Mouse (Mus musculus): ENCODE measurements around the gene Prkaa1. TPM values are rescaled to one million over a fixed set of nuclear protein-coding genes. Genes with fewer than 3 reads are reported as not detected.
A peak's percentile ranks its signal among the peaks of the same experiment; 100 is the strongest.

Gene Prkaa1
- polyA plus RNA-seq, 1 experiment from 2014 or later: 14.8 TPM

DNA sequence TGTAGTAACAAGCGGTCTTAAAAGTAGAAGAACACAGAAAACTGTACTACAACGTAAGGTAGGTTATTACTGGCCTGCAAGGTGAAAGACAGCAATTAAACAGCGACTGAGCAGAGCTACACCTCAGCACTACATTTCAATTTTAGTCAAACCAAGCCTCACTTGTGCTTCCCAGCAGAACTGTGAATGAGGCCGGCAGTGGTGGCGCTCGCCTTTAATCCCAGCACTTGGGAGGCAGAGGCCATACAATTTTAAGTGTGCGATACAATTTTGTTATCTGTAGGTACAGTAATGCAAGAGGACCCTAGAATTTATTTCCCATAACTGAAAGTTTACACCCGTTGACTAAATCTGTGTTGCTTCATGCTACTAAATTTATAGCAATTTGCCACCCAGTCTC is 28.5 kb upstream of the Prkaa1 start:
- Histone ChIP-seq H3K9me3 (ENCODE audit: control insufficient read depth, low read length) (no peaks in the 10 kb centered on the region), H3K4me3 (replicated peaks; ENCODE audit: low read length) (peak overlapping the region; percentile 13; the same call in 1 of the 2 replicates), H3K36me3 (ENCODE audit: control insufficient read depth, insufficient read depth) (peaks cover 13% of the 10 kb centered on the region), H3K4me2 (ENCODE audit: low read length) (peak overlapping the region; percentile 57), H3K9ac (replicated peaks; ENCODE audit: low read depth, low read length) (no peak overlapping the region), H3K27me3 (replicated peaks; ENCODE audit: control insufficient read depth, insufficient read depth, low read length) (no peaks in the 10 kb centered on the region), H3K4me1 (replicated peaks; ENCODE audit: control insufficient read depth, insufficient read depth, low read length) (peaks cover 16% of the 10 kb centered on the region), H3K27ac (ENCODE audit: low read length) (no peak overlapping the region)
- 63% methylated on average over 8 of the region's 8 CpGs for WGBS
- no peak for ATAC-seq

- under 1% methylated on average over 54 of the region's 55 CpGs for WGBS
- Histone ChIP-seq H3K4me2 (ENCODE audit: low read length) (peak within 1 kb of the TSS; percentile 84), H3K4me3 (replicated peaks; ENCODE audit: low read length) (peak within 1 kb of the TSS; percentile 97), H3K4me1 (replicated peaks; ENCODE audit: control insufficient read depth, insufficient read depth, low read length) (peaks cover 16% of the 10 kb centered on the region), H3K9ac (replicated peaks; ENCODE audit: low read depth, low read length) (peak within 1 kb of the TSS; percentile 96), H3K9me3 (ENCODE audit: control insufficient read depth, low read length) (no peaks in the 10 kb centered on the region), H3K36me3 (ENCODE audit: control insufficient read depth, insufficient read depth) (peaks cover 16% of the 10 kb centered on the region), H3K27me3 (replicated peaks; ENCODE audit: control insufficient read depth, insufficient read depth, low read length) (no peaks in the 10 kb centered on the region), H3K27ac (ENCODE audit: low read length) (peak within 1 kb of the TSS; percentile 88)
- ATAC-seq: peak; percentile 98
Measured at GRCm38 (mm10) chr15:5116270-5117030, 27.2 kb upstream of the Prkaa1 start, which contains the start of gene Rpl37. Rpl37 (plus strand) TSS chr15:5116645.

DNA sequence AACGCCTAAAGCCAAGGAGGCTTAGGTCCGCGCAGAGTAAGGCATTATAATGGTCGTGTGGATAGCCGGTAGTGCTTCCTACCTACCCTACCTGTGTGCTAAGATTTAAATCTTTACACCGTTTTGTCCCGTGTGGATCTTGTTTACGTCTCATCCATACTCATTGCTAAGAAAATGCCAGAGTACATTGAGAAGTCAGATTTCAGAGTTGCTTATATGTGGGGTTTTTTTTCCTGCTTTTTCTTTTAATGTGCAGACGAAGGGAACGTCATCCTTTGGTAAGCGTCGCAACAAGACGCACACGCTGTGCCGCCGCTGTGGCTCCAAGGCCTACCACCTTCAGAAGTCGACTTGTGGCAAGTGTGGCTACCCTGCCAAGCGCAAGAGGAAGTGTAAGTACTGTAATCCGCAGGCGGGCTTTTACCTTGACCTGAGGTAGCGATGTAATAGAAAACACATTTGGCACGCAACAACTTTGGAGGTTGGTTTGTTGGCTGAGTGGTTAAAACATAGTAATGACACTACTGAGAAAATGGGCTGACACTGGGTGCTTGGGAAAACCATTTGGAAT is 26.5 kb upstream of the Prkaa1 start:
- 3% methylated on average over 22 of the region's 22 CpGs for WGBS
- no peak for ATAC-seq
- no peaks in the 10 kb centered on the region for H3K27me3 ChIP-seq (replicated peaks; ENCODE audit: control insufficient read depth, insufficient read depth, low read length)
- H3K9me3 ChIP-seq (ENCODE audit: control insufficient read depth, low read length): no peaks in the 10 kb centered on the region
- peak overlapping the region; percentile 97 for H3K4me3 ChIP-seq (replicated peaks; ENCODE audit: low read length)
- H3K27ac ChIP-seq (ENCODE audit: low read length): peak overlapping the region; percentile 72
- peaks cover 23% of the 10 kb centered on the region for H3K36me3 ChIP-seq (ENCODE audit: control insufficient read depth, insufficient read depth)
- H3K4me2 ChIP-seq (ENCODE audit: low read length): peak overlapping the region; percentile 84
- peak overlapping the region; percentile 96 for H3K9ac ChIP-seq (replicated peaks; ENCODE audit: low read depth, low read length)
- H3K4me1 ChIP-seq (replicated peaks; ENCODE audit: control insufficient read depth, insufficient read depth, low read length): peaks cover 16% of the 10 kb centered on the region

DNA sequence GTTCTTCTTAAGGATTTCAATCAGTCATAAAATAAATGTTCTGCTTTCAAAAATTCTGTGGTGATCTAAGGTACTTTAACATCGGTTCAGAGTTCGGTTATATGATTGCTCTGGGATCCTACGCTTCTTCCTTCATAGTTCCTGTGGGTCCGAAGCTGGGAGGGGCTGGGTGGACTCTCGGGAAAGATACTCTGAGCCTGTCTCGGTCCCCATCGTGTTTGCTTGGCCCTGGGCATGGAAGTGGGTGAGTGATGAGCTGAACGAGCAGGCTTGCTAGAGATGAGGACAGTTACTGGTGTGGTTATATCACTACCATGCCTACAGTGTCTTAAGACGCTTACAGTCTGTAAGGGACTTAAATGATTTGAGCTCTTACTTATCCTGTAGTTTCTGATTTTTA is 25.0 kb upstream of the Prkaa1 start:
- Histone ChIP-seq H3K9ac (replicated peaks; ENCODE audit: low read depth, low read length) (no peak overlapping the region), H3K9me3 (ENCODE audit: control insufficient read depth, low read length) (no peaks in the 10 kb centered on the region), H3K27me3 (replicated peaks; ENCODE audit: control insufficient read depth, insufficient read depth, low read length) (no peaks in the 10 kb centered on the region), H3K4me1 (replicated peaks; ENCODE audit: control insufficient read depth, insufficient read depth, low read length) (peaks cover 16% of the 10 kb centered on the region), H3K4me2 (ENCODE audit: low read length) (no peak overlapping the region), H3K36me3 (ENCODE audit: control insufficient read depth, insufficient read depth) (peaks cover 25% of the 10 kb centered on the region), H3K4me3 (replicated peaks; ENCODE audit: low read length) (no peak overlapping the region), H3K27ac (ENCODE audit: low read length) (no peak overlapping the region)
- 92% methylated on average over 9 of the region's 9 CpGs for WGBS
- ATAC-seq: no peak

GRCm38 (mm10) chr15:5119192-5119591 is 24.5 kb upstream of the Prkaa1 start:
- no peak for ATAC-seq

DNA sequence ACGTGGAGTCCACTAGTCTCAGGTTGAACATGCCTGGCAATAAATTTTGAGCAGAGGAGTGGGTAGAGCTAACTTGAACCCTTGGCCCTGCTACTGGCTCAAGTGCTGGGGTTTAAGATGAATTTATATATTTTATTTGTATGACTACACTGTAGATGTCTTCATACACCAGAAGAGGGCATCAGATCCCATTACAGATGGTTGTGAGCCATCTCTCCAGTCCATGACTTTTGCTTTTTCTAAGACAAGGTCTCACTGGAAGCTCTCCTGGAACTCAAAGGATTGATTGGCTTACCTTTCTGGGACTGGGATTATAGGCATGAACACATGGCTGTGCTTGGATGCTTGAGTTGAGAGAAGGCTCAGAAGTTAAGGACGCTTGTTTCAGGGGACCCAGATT is 24.0 kb upstream of the Prkaa1 start:
- Histone ChIP-seq H3K27me3 (replicated peaks; ENCODE audit: control insufficient read depth, insufficient read depth, low read length) (no peaks in the 10 kb centered on the region), H3K9ac (replicated peaks; ENCODE audit: low read depth, low read length) (no peak overlapping the region), H3K4me1 (replicated peaks; ENCODE audit: control insufficient read depth, insufficient read depth, low read length) (peaks cover 16% of the 10 kb centered on the region), H3K4me2 (ENCODE audit: low read length) (no peak overlapping the region), H3K27ac (ENCODE audit: low read length) (no peak overlapping the region), H3K36me3 (ENCODE audit: control insufficient read depth, insufficient read depth) (peaks cover 31% of the 10 kb centered on the region), H3K4me3 (replicated peaks; ENCODE audit: low read length) (no peak overlapping the region), H3K9me3 (ENCODE audit: control insufficient read depth, low read length) (no peaks in the 10 kb centered on the region)
- 93% methylated on average over 2 of the region's 2 CpGs for WGBS
- ATAC-seq: no peak

More at GRCm38 (mm10) chr15:5119192-5119591, 24.5 kb upstream of the Prkaa1 start:
- Histone ChIP-seq H3K9ac (replicated peaks; ENCODE audit: low read depth, low read length) (no peak overlapping the region), H3K4me2 (ENCODE audit: low read length) (no peak overlapping the region), H3K4me3 (replicated peaks; ENCODE audit: low read length) (no peak overlapping the region), H3K4me1 (replicated peaks; ENCODE audit: control insufficient read depth, insufficient read depth, low read length) (peaks cover 16% of the 10 kb centered on the region), H3K27ac (ENCODE audit: low read length) (no peak overlapping the region), H3K9me3 (ENCODE audit: control insufficient read depth, low read length) (no peaks in the 10 kb centered on the region), H3K27me3 (replicated peaks; ENCODE audit: control insufficient read depth, insufficient read depth, low read length) (no peaks in the 10 kb centered on the region), H3K36me3 (ENCODE audit: control insufficient read depth, insufficient read depth) (peaks cover 26% of the 10 kb centered on the region)
- 99% methylated on average over 2 of the region's 2 CpGs for WGBS

DNA sequence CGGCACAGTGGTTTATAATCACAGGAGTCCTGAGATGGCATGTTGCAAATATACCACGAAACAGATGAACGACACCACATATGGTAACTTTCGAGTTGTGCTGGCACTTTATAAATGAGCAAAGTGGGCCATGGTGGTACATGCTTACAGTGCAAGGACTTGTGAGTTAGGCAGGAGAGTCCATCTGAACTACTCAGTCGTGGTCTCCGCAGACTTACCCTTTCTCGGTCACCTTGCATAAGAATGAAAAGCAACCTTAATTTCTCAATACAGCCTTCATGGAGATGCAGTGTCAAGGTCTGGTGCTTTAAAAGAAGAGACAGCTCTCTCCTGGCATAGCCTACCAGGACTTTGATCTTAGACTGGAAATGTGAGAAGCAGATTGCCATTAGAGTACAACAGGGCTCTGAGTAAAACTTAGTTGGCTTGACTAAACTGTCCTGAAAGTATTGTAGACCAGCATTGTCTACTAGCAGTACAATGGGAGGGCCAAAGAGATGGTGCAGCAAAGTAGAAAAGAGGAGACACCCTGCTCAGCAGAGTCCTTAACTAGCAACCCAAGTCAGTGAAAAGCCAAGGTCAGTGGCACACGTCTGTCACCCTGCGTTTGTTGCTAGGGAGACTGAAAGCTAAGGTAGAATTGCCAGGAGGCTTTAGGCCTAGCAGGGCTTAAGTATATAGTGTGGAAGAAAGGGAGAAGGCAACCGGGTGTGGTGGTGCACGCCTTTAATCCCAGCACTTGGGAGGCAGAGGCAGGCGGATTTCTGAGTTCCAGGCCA is 21.9 kb upstream of the Prkaa1 start:
- Histone ChIP-seq H3K4me1 (replicated peaks; ENCODE audit: control insufficient read depth, insufficient read depth, low read length) (peaks cover 10% of the 10 kb centered on the region), H3K9me3 (ENCODE audit: control insufficient read depth, low read length) (no peaks in the 10 kb centered on the region), H3K27me3 (replicated peaks; ENCODE audit: control insufficient read depth, insufficient read depth, low read length) (no peaks in the 10 kb centered on the region), H3K4me3 (replicated peaks; ENCODE audit: low read length) (no peak overlapping the region), H3K9ac (replicated peaks; ENCODE audit: low read depth, low read length) (no peak overlapping the region), H3K36me3 (ENCODE audit: control insufficient read depth, insufficient read depth) (peaks cover 32% of the 10 kb centered on the region), H3K27ac (ENCODE audit: low read length) (no peak overlapping the region), H3K4me2 (ENCODE audit: low read length) (no peak overlapping the region)
- WGBS: 88% methylated on average over 12 of the region's 12 CpGs
- ATAC-seq: no peak

- no peak for ATAC-seq
- H3K4me1 ChIP-seq (replicated peaks; ENCODE audit: control insufficient read depth, insufficient read depth, low read length): no peaks in the 10 kb centered on the region
- peaks cover 16% of the 10 kb centered on the region for H3K36me3 ChIP-seq (ENCODE audit: control insufficient read depth, insufficient read depth)
- no peak overlapping the region for H3K9ac ChIP-seq (replicated peaks; ENCODE audit: low read depth, low read length)
- no peak overlapping the region for H3K4me2 ChIP-seq (ENCODE audit: low read length)
- no peak overlapping the region for H3K27ac ChIP-seq (ENCODE audit: low read length)
- no peaks in the 10 kb centered on the region for H3K9me3 ChIP-seq (ENCODE audit: control insufficient read depth, low read length)
- H3K27me3 ChIP-seq (replicated peaks; ENCODE audit: control insufficient read depth, insufficient read depth, low read length): no peaks in the 10 kb centered on the region
- 64% methylated on average over 4 of the region's 4 CpGs for WGBS
- H3K4me3 ChIP-seq (replicated peaks; ENCODE audit: low read length): no peak overlapping the region
Measured at GRCm38 (mm10) chr15:5126456-5126855, 17.2 kb upstream of the Prkaa1 start.

DNA sequence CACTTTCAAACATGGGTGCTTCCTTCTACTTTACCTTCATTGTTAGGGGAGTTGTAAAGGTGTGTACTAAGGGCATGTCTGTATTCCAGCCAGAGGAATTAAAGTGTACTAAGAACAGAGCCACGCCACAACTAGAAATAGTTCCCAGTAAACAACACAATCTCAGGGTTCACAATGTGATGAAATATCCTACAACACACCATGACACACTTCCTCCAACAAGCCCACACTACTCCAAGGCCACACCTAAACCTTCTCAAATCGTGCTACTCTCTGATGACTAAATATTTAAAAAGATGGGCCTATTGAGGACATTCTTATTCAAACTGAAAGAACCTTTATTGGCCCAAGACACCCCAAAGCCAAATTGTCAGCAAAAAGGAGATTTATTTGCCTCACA is 16.2 kb upstream of the Prkaa1 start:
- no peak for ATAC-seq
- H3K27me3 ChIP-seq (replicated peaks; ENCODE audit: control insufficient read depth, insufficient read depth, low read length): no peaks in the 10 kb centered on the region
- no peak overlapping the region for H3K4me3 ChIP-seq (replicated peaks; ENCODE audit: low read length)
- H3K4me2 ChIP-seq (ENCODE audit: low read length): no peak overlapping the region
- no peak overlapping the region for H3K27ac ChIP-seq (ENCODE audit: low read length)
- H3K9me3 ChIP-seq (ENCODE audit: control insufficient read depth, low read length): no peaks in the 10 kb centered on the region
- H3K36me3 ChIP-seq (ENCODE audit: control insufficient read depth, insufficient read depth): peaks cover 9% of the 10 kb centered on the region
- no peak overlapping the region for H3K9ac ChIP-seq (replicated peaks; ENCODE audit: low read depth, low read length)
- WGBS: 85% methylated on average over 2 of the region's 2 CpGs
- H3K4me1 ChIP-seq (replicated peaks; ENCODE audit: control insufficient read depth, insufficient read depth, low read length): no peaks in the 10 kb centered on the region

Data from forebrain, embryonic 16.5 days (tissue).